Mouse (Mus musculus) hindbrain, embryonic 13.5 days (tissue): Measurements from ENCODE around the gene Slc22a20. TPM values are rescaled to one million over a fixed set of nuclear protein-coding genes. Genes with fewer than 3 reads are reported as not detected.

Source experiments
- ATAC-seq: fragments of 200-750 bp; cut with Nextera tagmentation; 2 replicates; pipeline ENCODE4 v1.8.0; 2017; ENCODE audit warnings: moderate TSS enrichment; ENCODE audit not compliant: low FRiP score
- H3K27ac ChIP-seq: fragments of 300-500 bp; sonication (generic); 2 replicates; pipeline ENCODE4 v1.5.1; 2015; ENCODE audit warnings: inconsistent platforms, mild to moderate bottlenecking, moderate library complexity
- H3K27me3 ChIP-seq: fragments of 300-500 bp; sonication (generic); 2 replicates; pipeline ENCODE4 v1.6.1; 2015; ENCODE audit warnings: mild to moderate bottlenecking, inconsistent platforms
- H3K36me3 ChIP-seq: fragments of 300-500 bp; sonication (generic); 2 replicates; pipeline ENCODE4 v1.6.1; 2015; ENCODE audit warnings: mild to moderate bottlenecking, inconsistent platforms
- H3K4me1 ChIP-seq: fragments of 300-500 bp; sonication (generic); replicated peaks from 2 replicates; pipeline ENCODE4 v1.6.1; 2015; ENCODE audit warnings: inconsistent platforms
- H3K4me2 ChIP-seq: fragments of 300-500 bp; sonication (generic); 2 replicates; pipeline ENCODE4 v1.6.1; 2015; ENCODE audit warnings: inconsistent platforms, mild to moderate bottlenecking, moderate library complexity
- H3K4me3 ChIP-seq: fragments of 300-500 bp; sonication (generic); 2 replicates; pipeline ENCODE4 v1.5.1; 2015; ENCODE audit warnings: mild to moderate bottlenecking, inconsistent platforms
- H3K9ac ChIP-seq: fragments of 300-500 bp; sonication (generic); 2 replicates; pipeline ENCODE4 v1.6.1; 2015; ENCODE audit warnings: mild to moderate bottlenecking, inconsistent platforms
- H3K9me3 ChIP-seq: fragments of 300-500 bp; sonication (generic); 2 replicates; pipeline ENCODE4 v1.6.1; 2016; ENCODE audit warnings: inconsistent platforms
- WGBS: fragments of 180-500 bp; shearing (Covaris S2); methylation state at CpG from one replicate; pipeline ENCODE4 v1.1.7; 2015; 5-methylcytosine and 5-hydroxymethylcytosine counted together
- polyA plus RNA-seq: library from polyadenylated mRNA; unstranded; fragments of >200 nt; fragmentation: Nextera tagmentation; extraction: Ambion mirVana; gene quantifications from 2 replicates; pipeline ENCODE4 v1.2.1, GENCODE M21; 2015

Slc22a20 gene
- polyA plus RNA-seq, 1 experiment from 2014 or later: not detected

DNA sequence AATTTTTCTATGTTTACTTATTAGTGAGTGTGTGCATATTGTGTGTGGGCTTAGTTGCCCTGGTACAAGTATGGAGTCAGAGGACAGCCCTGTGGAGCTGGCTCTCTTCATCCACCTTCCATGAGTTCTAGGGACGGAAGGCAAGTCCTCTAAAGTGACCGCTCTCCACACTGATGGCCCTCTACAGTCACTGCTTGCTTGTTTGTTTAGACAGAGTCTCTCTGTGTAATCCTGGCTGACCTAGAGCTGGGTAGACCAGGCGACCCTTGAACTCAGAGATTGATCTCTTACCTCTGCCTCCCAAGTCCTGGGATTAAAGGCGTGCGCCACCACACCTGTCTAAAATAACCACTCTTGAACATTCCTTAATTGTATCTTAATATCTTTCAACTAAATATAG is 28.6 kb downstream of the Slc22a20 start:
- WGBS: 93% methylated on average over 5 of the region's 5 CpGs
- H3K4me3 ChIP-seq: no peak overlapping the region
- no peak for ATAC-seq
- no peak overlapping the region for H3K4me2 ChIP-seq
- H3K36me3 ChIP-seq: peaks cover 38% of the 10 kb centered on the region
- no peaks in the 10 kb centered on the region for H3K9me3 ChIP-seq
- peaks cover 7% of the 10 kb centered on the region; the same call in 1 of the 2 replicates for H3K4me1 ChIP-seq
- H3K9ac ChIP-seq: no peak overlapping the region
- H3K27ac ChIP-seq: no peak overlapping the region
- H3K27me3 ChIP-seq: no peaks in the 10 kb centered on the region

DNA sequence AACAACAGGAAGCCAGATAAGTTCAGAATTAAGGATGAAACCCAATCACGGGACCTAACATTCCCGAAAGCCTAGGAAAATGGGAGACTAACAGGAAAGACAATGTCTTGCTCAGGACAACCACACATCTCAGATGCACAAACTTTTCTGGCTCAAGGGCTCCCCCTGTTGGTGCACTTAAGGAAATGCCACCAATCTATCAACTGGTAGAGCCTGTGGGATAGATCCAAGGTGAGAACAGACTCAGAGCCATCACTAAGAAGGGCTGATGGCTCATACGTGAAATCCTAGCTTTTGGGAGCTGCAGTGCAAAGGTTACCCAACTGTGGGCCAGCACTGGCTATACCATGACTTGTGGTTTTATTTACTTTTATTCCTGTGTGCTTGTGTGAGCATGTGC is 29.3 kb downstream of the Slc22a20 start:
- 34% methylated on average over 3 of the region's 3 CpGs for WGBS
- ATAC-seq: no peak; the same call in 1 of the 2 replicates
- Histone ChIP-seq H3K4me3 (no peak overlapping the region), H3K9me3 (no peaks in the 10 kb centered on the region), H3K27me3 (no peaks in the 10 kb centered on the region), H3K4me2 (no peak overlapping the region), H3K4me1 (0 out of 2 replicates have a peak, but pooled peaks cover under 1% of the 10 kb centered on the region), H3K9ac (no peak overlapping the region), H3K27ac (no peak overlapping the region), H3K36me3 (peaks cover 44% of the 10 kb centered on the region)

DNA sequence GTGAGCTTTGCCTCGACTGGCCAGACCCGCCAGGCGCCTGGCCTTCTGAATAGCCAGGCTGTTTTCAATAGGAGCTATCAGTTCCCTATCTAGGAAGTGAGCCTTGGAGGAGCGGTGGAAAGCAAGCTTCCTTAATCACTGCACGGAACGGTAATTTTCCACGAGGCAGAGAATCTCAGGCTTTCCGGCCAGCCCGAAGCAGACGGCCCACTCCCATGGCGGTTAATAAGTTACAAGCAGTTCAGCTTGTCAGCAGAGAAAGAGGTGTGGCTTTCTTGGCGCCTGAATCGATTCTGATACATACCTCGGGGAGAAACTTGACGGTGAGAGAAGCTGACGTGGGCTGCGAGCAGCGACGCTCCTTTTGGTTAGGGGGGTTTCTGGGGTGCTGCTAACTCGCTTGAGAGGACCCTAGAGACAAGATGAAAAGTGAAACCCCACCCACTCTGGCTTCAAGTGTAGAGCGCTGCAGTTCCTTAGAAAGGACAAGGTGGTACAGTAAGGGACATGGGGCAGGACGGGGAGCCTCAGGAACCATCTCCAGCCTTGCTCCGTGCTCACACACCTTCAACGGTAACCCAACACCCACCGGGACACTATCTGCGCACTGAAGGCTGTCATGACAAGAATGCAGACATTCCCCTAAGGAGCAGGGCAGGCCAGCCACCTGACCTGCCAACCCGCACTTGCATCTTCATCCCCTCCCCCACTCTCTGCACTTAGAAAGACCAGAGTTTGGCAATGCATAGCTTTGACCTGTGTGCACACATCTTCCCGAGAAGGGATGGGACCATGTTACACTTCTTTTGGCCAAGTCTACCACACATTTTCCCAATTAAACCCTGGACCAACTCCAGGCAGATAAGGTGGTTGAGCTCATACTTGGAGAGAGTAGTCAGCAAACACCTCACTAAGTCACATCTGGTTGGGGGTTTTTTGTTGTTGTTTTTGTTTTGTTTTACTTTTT is 30.0 kb downstream of the Slc22a20 start:
- no peak overlapping the region for H3K9ac ChIP-seq
- WGBS: 83% methylated on average over 28 of the region's 28 CpGs
- no peak overlapping the region for H3K4me2 ChIP-seq
- no peak overlapping the region for H3K4me3 ChIP-seq
- ATAC-seq: no peak
- H3K27me3 ChIP-seq: no peaks in the 10 kb centered on the region
- H3K4me1 ChIP-seq: no peaks in the 10 kb centered on the region
- no peak overlapping the region for H3K27ac ChIP-seq
- H3K9me3 ChIP-seq: no peaks in the 10 kb centered on the region
- H3K36me3 ChIP-seq: peaks cover 51% of the 10 kb centered on the region

DNA sequence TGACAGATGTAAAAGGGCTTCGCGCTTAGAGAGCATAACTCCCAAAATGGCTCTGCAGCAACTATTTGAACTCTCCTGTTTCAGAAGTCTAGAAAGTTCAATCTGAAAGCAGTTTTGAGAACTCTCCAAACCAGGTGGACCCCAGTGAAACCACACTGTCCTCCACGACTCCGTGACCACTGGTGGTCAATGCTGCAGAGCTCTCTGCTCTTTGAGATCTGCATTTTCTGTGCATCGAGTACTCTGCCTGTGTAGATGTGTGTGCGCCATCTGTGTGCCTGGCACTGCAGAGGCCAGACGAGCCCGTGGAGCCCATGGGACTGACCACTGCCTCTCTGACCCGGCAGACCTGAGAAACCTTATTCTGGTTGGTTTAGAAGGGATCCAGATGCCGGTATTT is 31.0 kb downstream of the Slc22a20 start:
- no peak overlapping the region for H3K27ac ChIP-seq
- WGBS: 94% methylated on average over 10 of the region's 10 CpGs
- H3K36me3 ChIP-seq: peaks cover 62% of the 10 kb centered on the region
- no peaks in the 10 kb centered on the region for H3K4me1 ChIP-seq
- no peak overlapping the region for H3K4me3 ChIP-seq
- no peak overlapping the region for H3K4me2 ChIP-seq
- H3K9me3 ChIP-seq: no peaks in the 10 kb centered on the region
- ATAC-seq: no peak
- no peaks in the 10 kb centered on the region for H3K27me3 ChIP-seq
- H3K9ac ChIP-seq: no peak overlapping the region

DNA sequence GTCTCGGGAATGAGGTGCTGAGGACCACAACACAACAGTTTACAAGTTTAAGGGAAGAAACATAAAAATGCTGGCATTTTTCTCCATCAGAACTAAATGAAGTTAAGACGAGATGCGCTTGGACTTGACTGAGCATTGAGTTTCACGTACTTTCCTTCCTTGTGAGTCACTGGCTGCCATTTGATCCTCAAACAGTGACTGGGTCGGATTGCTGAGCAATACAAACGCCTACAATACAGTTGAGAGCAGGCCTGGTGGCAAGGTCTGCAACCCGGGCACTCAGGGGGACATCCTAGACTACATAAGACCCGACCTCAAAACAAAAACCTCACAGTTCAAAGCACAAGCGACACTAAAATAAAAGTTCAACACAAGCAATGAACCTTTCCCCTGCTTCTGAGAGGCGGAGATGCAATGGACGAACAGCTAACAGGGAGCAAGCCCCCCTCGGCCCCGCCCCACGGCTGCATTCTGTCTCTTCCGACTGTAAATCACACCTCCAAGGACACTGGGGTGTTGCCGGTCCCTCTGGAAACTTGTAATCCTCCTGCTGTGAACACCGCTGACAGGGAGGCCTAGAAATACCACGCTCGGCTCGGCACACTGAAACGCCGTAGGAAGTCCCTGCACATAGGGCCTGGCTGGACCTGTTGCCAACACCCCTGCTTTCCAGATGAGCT is 31.8 kb downstream of the Slc22a20 start:
- Histone ChIP-seq H3K9ac (no peak overlapping the region), H3K9me3 (no peaks in the 10 kb centered on the region), H3K4me1 (no peaks in the 10 kb centered on the region), H3K4me2 (no peak overlapping the region), H3K27ac (no peak overlapping the region), H3K27me3 (no peaks in the 10 kb centered on the region), H3K4me3 (no peak overlapping the region), H3K36me3 (peaks cover 65% of the 10 kb centered on the region)
- ATAC-seq: no peak
- 89% methylated on average over 22 of the region's 22 CpGs for WGBS

DNA sequence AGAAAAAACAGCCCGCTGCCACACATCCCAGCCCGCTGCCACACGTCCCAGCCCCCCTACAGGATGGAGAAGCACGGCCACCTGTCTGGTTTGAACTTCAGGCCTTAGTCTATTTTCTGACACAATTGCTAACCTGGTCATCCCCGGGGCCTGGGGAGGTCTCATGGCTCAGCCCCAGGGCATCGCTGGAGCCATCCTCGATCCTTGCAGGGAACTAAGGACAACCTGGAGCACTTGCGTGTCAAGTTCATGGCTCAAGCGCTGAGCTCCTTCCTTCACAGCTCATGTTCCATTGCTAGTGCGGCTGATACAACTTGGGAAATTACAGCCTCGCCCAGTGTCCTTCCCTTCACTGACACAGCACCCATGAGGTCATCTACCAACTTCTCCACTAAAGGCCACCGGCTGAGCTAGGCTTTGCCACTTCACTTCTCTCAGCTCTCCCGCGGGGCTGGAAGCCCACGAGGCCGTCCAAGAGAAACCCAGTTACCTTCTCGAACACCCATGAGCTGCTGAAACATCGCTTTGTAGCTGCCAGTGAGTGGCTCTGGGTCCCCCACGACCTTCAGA is 32.7 kb downstream of the Slc22a20 start:
- H3K27ac ChIP-seq: no peak overlapping the region
- 94% methylated on average over 19 of the region's 19 CpGs for WGBS
- H3K9ac ChIP-seq: no peak overlapping the region
- H3K4me3 ChIP-seq: no peak overlapping the region
- no peaks in the 10 kb centered on the region for H3K4me1 ChIP-seq
- H3K9me3 ChIP-seq: no peaks in the 10 kb centered on the region
- no peaks in the 10 kb centered on the region for H3K27me3 ChIP-seq
- no peak overlapping the region for H3K4me2 ChIP-seq
- peaks cover 58% of the 10 kb centered on the region for H3K36me3 ChIP-seq
- ATAC-seq: no peak

DNA sequence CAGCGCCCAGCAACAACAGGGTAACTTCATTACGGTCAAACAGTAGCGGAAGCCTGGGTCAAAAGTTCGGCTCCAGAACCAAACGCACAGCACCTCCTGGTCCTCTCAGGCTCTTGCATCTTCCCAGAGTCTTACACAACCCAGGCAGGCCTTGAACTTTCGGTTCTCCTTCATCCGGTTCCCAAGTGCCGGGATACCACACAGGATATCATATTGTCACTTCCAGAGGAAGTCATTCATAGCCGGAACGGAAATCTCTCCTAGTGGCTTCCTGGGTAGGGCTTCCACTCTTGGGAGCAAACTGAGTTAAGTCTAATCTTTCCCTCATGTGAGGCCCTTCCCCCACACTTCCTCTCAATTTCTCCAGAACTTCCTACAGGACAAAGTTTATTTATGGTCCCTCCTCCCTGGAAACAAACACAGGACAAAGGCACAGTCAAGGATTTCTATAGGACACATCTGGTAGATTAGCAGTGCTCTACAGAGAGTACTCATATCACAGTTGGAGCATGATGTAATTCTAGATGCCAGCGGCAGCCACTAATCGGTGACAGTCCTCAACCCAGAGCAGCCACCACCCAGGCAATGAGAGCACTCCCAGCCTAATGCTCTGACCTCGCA is 33.8 kb downstream of the Slc22a20 start:
- Histone ChIP-seq H3K4me2 (no peak overlapping the region), H3K4me1 (no peaks in the 10 kb centered on the region), H3K36me3 (peaks cover 61% of the 10 kb centered on the region), H3K4me3 (no peak overlapping the region), H3K9me3 (no peaks in the 10 kb centered on the region), H3K27me3 (no peaks in the 10 kb centered on the region), H3K9ac (0 out of 2 replicates have a peak overlapping the region, but pooled peaks have one; percentile 43), H3K27ac (no peak overlapping the region)
- no peak for ATAC-seq
- WGBS: 88% methylated on average over 13 of the region's 13 CpGs

DNA sequence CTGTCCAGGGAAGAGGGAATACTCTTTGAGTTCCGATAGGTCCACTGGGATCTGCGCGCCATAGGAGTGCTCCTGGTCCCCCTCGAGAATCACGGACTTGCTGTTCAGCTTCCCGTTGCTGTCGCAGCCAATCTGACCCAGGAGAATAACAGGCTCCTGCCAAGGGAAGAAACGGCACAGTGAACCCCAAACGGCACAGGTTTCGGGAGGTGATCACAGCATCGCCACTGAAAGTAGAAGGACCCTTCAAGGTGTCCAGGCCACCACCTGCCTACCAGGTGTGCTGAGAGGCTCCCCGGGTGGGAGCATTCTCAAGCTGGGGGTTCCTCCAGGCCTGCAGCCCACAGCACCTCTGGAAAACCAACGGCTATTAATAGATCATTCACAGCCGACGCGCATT is 34.3 kb downstream of the Slc22a20 start:
- 93% methylated on average over 16 of the region's 16 CpGs for WGBS
- H3K27me3 ChIP-seq: no peaks in the 10 kb centered on the region
- H3K4me3 ChIP-seq: no peak overlapping the region
- H3K27ac ChIP-seq: no peak overlapping the region
- no peaks in the 10 kb centered on the region for H3K9me3 ChIP-seq
- H3K36me3 ChIP-seq: peaks cover 61% of the 10 kb centered on the region
- ATAC-seq: no peak
- H3K9ac ChIP-seq: no peak overlapping the region
- H3K4me2 ChIP-seq: no peak overlapping the region
- H3K4me1 ChIP-seq: no peaks in the 10 kb centered on the region

DNA sequence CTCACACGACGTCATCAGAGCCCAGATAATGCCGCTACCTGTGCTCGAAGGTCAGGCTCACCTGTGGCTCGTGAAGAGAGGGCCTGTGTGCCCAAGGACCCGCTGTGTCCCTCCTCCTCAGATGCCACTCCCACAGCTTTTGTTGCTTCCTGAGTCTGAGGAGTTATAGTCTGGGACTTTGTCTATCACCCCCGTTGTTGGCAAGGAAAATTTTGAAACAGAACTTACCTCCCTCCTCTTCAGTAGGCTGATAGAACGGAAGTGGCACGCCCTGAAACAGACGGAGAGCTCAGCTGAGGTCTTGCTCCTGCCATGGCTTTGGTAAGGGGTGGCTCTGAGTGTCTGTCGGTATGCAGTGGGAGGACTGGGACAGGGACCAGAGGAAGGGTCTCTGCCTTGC is 35.7 kb downstream of the Slc22a20 start:
- H3K36me3 ChIP-seq: peaks cover 65% of the 10 kb centered on the region
- H3K4me2 ChIP-seq: no peak overlapping the region

DNA sequence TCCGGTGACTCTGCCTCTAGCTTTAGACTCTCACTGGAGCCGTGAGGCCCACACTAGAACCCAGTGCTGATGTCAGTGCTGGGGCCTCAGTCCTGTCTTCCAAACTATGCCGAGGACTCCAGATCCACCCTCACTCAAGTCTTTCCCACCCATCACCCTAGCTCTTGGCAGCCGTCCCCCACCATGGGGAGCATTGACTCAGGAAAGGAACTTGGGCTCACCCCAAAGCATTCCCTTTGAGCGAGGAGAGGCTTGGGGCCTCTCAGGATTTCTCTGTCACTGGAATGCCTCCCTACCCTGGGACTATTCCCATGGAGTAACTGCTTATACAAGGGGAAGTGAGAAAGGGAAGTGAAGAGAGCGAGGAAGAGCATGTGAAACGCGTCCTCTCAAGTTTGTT is 40.1 kb downstream of the Slc22a20 start:
- H3K4me3 ChIP-seq: no peak overlapping the region
- H3K9me3 ChIP-seq: no peaks in the 10 kb centered on the region
- H3K36me3 ChIP-seq: peaks cover 43% of the 10 kb centered on the region
- WGBS: 88% methylated on average over 8 of the region's 8 CpGs
- no peak overlapping the region for H3K4me2 ChIP-seq
- H3K9ac ChIP-seq: peak overlapping the region; percentile 43; the same call in 1 of the 2 replicates
- ATAC-seq: no peak
- H3K27me3 ChIP-seq: no peaks in the 10 kb centered on the region
- H3K4me1 ChIP-seq: 0 out of 2 replicates have a peak, but pooled peaks cover 4% of the 10 kb centered on the region
- H3K27ac ChIP-seq: no peak overlapping the region

More for the DNA sequence above, 35.7 kb downstream of the Slc22a20 start:
- no peak overlapping the region for H3K27ac ChIP-seq
- ATAC-seq: no peak
- H3K27me3 ChIP-seq: no peaks in the 10 kb centered on the region
- no peaks in the 10 kb centered on the region for H3K4me1 ChIP-seq
- 95% methylated on average over 11 of the region's 11 CpGs for WGBS
- no peaks in the 10 kb centered on the region for H3K9me3 ChIP-seq
- H3K4me3 ChIP-seq: no peak overlapping the region
- H3K9ac ChIP-seq: no peak overlapping the region

DNA sequence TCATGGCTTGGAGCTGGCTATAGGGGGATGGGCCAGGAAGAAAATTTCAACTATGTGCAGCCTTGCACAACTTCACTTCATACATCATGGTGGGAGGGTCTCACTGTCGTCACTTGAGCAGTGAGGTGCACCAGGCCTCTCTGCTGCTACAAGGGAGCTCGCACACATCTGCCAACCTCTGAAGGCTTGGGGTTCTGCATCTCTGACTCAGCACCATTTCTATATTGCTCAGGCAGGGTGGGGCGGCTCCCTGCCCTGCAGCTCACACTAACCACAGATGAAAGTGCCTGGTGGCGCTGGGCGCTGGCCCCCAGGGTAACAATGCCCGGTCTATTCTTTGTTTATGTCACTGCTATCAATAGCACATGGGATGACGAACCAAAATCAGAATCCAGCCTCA is 40.9 kb downstream of the Slc22a20 start:
- no peaks in the 10 kb centered on the region for H3K9me3 ChIP-seq
- ATAC-seq: no peak
- peaks cover 34% of the 10 kb centered on the region for H3K36me3 ChIP-seq
- no peaks in the 10 kb centered on the region for H3K27me3 ChIP-seq
- no peak overlapping the region for H3K9ac ChIP-seq
- WGBS: 83% methylated on average over 7 of the region's 7 CpGs
- H3K4me3 ChIP-seq: no peak overlapping the region
- H3K4me2 ChIP-seq: no peak overlapping the region
- H3K4me1 ChIP-seq: peaks cover 6% of the 10 kb centered on the region
- 0 out of 2 replicates have a peak overlapping the region, but pooled peaks have one; percentile 3 for H3K27ac ChIP-seq

DNA sequence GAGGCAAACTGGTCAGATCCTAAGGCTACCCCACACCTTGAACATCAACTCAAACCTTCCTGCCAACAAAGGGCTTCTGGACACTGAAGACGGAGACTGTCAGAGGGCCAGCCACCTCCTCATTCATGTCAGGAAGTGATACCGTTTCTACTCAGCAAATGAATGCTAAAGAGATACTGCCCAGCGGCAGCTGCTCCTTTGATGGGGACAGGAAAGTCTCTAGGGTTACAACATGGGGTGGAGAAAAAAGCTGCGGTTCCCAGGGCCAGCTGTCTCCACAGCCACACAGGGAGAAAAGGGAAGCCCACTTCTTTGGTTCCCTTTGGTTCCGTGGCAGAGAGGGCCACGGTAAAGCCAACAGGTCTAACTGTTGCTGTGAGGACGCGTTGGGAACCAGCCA is 41.8 kb downstream of the Slc22a20 start:
- H3K9ac ChIP-seq: no peak overlapping the region
- H3K27ac ChIP-seq: no peak overlapping the region
- H3K4me1 ChIP-seq: peaks cover 12% of the 10 kb centered on the region
- H3K36me3 ChIP-seq: peaks cover 28% of the 10 kb centered on the region
- H3K4me2 ChIP-seq: no peak overlapping the region
- H3K9me3 ChIP-seq: no peaks in the 10 kb centered on the region
- WGBS: 73% methylated on average over 8 of the region's 8 CpGs
- no peaks in the 10 kb centered on the region for H3K27me3 ChIP-seq
- H3K4me3 ChIP-seq: no peak overlapping the region
- no peak for ATAC-seq
